Mouse (Mus musculus) liver, postnatal 0 days (tissue): Measurements from ENCODE around the gene Nid1.

Source experiments
- CTCF ChIP-seq: sonication (generic); IDR thresholded peaks from 2 replicates; pipeline ENCODE4 v1.5.1; 2016; ENCODE audit warnings: antibody characterized with exemption, low read depth
- EP300 ChIP-seq: IDR thresholded peaks from 2 replicates; pipeline ENCODE4 v1.6.1; 2016; ENCODE audit warnings: antibody characterized with exemption, low read depth, mild to moderate bottlenecking

DNA sequence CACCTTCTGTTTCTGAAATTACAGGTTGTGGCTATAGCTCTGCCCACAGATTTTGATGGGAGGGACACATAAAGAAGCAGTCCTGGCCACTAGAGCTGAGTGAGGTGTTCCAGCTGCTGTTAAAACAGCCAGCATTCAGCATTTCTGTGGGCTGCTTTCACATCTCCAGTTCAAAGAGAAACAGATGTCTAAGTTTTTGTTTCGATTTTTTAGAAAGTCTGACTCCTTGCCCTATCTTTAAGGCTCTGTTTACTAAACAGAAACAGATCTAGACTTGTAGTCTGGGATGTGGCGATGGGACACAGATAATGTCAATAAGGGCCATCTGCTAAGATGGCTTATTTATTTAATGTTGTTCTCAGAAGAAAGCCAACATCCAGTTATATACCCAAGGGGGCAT is 54.8 kb downstream of the Nid1 start:
- TF ChIP-seq CTCF, result no peak
- no peak for TF ChIP-seq EP300
